Mouse (Mus musculus): ENCODE data around the gene Hs3st3a1. TPM values are rescaled to one million over a fixed set of nuclear protein-coding genes. Genes with fewer than 3 reads are reported as not detected.

Gene Hs3st3a1
- polyA plus RNA-seq, 1 experiment: 1.1 TPM

- no peak for TF ChIP-seq POLR2A (IDR thresholded peaks at IDR 0.05; ENCODE audit: low read depth, low read length)
- no peak for TF ChIP-seq CTCF (IDR thresholded peaks at IDR 0.05; ENCODE audit: borderline replicate concordance, insufficient read depth, low read length)
- no peak overlapping the region for H3K4me3 ChIP-seq (ENCODE audit: insufficient read depth, low read length)
- H3K4me1 ChIP-seq (ENCODE audit: control insufficient read depth, insufficient read depth, low read length): peaks cover 3% of the 10 kb centered on the region; the same call in 1 of the 2 replicates
- H3K27ac ChIP-seq (ENCODE audit: insufficient read depth, low read length): no peak overlapping the region
Observed at GRCm38 (mm10) chr11:64473679-64474078, 38.5 kb downstream of the Hs3st3a1 start.

- no peaks in the 10 kb centered on the region; the same call in 1 of the 2 replicates for H3K4me1 ChIP-seq (ENCODE audit: control insufficient read depth, insufficient read depth, low read length)
- H3K4me3 ChIP-seq (ENCODE audit: insufficient read depth, low read length): no peak overlapping the region
- no peak for TF ChIP-seq CTCF (IDR thresholded peaks at IDR 0.05; ENCODE audit: borderline replicate concordance, insufficient read depth, low read length)
- no peak for TF ChIP-seq POLR2A (IDR thresholded peaks at IDR 0.05; ENCODE audit: low read depth, low read length)
- no peak overlapping the region for H3K27ac ChIP-seq (ENCODE audit: insufficient read depth, low read length)
Observed at GRCm38 (mm10) chr11:64481445-64481844, 46.3 kb downstream of the Hs3st3a1 start.

DNA sequence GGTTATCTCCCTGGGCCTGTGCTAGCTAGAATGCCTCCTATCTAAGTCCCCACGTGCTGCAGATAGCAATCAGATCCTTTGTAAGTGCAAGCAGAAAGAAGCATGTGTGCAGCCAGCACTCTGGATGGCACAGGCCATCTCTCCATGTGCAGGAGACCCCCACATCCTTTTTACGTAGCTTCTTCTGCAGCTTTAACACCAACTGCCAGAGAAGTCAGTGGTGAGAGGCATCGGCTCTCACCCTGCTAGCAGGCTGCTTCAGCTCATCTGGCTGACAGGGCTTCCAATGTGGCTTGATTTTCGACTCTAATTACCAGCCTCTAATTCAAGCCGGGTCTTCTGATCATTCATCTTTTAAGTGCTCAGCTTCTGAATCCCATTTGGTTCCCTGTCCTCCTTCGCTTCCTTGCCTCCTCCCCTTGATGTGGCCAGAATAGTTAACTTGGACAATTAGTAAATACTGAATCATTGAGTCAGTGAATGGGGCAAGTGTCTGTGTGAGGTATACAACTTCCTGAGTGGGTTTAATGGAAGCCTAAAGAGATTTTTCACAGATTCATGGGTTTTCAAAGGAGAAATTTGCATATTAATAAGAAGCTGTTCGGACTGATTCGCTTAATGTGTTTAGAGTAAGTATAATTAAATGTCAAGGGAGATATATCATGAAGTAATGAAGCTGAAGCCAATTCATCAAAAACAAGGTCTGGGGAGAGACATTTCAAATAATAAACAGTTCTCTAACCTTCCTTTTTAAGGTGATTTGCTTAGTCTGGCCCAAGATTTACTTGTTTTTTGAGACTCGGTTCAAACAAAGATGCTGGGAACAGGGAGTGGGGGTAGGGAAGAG lies 54.7 kb downstream of the Hs3st3a1 start:
- TF ChIP-seq CTCF (IDR thresholded peaks at IDR 0.05; ENCODE audit: borderline replicate concordance, insufficient read depth, low read length) (no peak), POLR2A (IDR thresholded peaks at IDR 0.05; ENCODE audit: low read depth, low read length) (no peak)
- Histone ChIP-seq H3K27ac (ENCODE audit: insufficient read depth, low read length) (no peak overlapping the region), H3K4me3 (ENCODE audit: insufficient read depth, low read length) (no peak overlapping the region), H3K4me1 (ENCODE audit: control insufficient read depth, insufficient read depth, low read length) (no peaks in the 10 kb centered on the region; the same call in none of the 2 replicates)

DNA sequence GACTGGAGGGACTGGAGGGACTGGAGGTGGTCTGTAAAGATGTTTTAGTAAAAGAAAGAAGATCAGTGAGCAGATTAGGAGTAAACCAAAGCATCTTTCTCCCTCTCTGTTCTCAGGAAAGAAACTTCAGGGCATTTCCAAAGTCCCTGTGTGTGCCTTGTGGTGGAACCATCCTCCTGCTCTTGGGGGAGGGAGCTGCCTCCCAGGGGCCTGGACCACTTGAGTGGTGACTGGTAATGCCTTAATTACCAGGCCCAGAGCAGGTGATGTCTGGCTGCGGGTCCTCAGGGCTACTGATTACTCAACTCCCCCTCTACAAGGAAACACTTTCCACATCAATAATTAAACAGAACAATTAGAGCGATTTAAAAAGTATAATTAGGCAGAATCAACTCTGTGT lies 59.3 kb downstream of the Hs3st3a1 start:
- Histone ChIP-seq H3K27ac (ENCODE audit: insufficient read depth, low read length) (no peak overlapping the region), H3K4me1 (ENCODE audit: control insufficient read depth, insufficient read depth, low read length) (peaks cover 7% of the 10 kb centered on the region), H3K4me3 (ENCODE audit: insufficient read depth, low read length) (no peak overlapping the region)
- TF ChIP-seq CTCF (IDR thresholded peaks at IDR 0.05; ENCODE audit: borderline replicate concordance, insufficient read depth, low read length) (no peak), POLR2A (IDR thresholded peaks at IDR 0.05; ENCODE audit: low read depth, low read length) (no peak)

DNA sequence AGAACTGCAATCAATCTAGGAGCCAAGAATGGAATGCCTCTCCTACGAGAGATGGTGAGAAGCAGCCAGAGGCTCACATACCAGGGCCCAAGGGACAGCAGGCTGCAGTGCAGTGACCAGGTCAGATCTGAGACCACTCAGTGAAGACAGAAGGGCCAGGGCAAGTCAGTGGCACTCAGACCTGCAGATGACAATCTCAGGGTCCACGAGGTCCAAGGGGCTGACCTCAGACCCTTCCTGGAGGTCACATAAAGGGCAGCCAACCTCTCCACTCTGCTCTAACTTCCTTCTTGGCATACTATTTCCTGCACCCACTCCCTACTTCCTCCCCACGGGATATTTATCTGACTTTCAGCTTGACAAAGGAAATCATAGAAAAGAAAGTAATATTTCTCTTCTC lies 60.8 kb downstream of the Hs3st3a1 start:
- Histone ChIP-seq H3K27ac (ENCODE audit: insufficient read depth, low read length) (no peak overlapping the region), H3K4me1 (ENCODE audit: control insufficient read depth, insufficient read depth, low read length) (peaks cover 7% of the 10 kb centered on the region), H3K4me3 (ENCODE audit: insufficient read depth, low read length) (no peak overlapping the region)
- no peak for TF ChIP-seq POLR2A (IDR thresholded peaks at IDR 0.05; ENCODE audit: low read depth, low read length)
- no peak for TF ChIP-seq CTCF (IDR thresholded peaks at IDR 0.05; ENCODE audit: borderline replicate concordance, insufficient read depth, low read length)

DNA sequence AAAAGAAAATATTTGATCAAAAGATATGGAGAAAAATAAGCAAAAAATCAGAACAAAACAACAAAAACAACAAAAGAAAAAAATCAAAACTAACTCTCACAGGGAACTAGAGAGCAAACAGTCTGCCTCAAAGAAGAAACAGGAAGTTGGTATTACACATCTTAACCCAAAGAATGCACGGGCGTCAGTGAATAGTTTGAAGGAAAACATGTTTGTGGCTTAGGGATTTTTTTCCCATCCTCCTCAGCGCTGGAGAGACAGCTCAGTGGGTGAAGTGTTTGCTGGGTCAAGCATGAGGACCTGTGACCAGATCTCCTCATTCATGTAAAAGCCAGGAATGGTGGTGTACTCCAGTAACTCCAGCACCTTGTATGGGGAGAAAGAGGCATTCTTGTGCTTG lies 61.5 kb downstream of the Hs3st3a1 start:
- Histone ChIP-seq H3K4me1 (ENCODE audit: control insufficient read depth, insufficient read depth, low read length) (peaks cover 7% of the 10 kb centered on the region), H3K27ac (ENCODE audit: insufficient read depth, low read length) (peak overlapping the region; percentile 1; the same call in 1 of the 2 replicates), H3K4me3 (ENCODE audit: insufficient read depth, low read length) (no peak overlapping the region)
- no peak for TF ChIP-seq CTCF (IDR thresholded peaks at IDR 0.05; ENCODE audit: borderline replicate concordance, insufficient read depth, low read length)
- no peak for TF ChIP-seq POLR2A (IDR thresholded peaks at IDR 0.05; ENCODE audit: low read depth, low read length)

DNA sequence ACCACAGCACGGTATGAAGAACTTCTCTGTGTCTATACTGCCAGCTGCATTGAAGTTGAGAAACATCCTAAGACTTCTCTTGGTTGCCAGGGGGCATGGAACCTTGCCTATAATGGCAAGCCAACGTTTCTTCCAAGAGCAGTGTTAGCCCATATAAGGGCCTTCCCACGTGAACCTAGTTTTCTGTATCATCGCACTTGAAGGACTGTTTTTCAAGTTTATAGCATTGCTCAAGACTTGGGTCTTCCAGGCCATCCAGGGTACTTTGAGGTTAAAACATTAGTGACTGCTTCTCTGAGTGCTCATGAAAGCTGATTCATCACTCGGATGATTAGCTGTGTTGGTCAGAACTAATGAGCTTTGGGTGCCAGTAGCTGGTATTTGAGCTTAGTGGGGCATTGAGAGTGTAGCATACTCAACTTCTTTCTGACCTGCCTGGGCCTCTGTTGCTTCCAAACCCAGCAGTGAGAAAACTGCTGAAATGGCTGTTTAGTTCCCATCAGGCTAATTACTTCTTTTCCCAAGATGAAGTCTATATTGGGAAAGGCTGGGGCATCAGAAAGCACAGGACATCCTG lies 65.5 kb downstream of the Hs3st3a1 start:
- Histone ChIP-seq H3K4me1 (ENCODE audit: control insufficient read depth, insufficient read depth, low read length) (peaks cover 11% of the 10 kb centered on the region), H3K4me3 (ENCODE audit: insufficient read depth, low read length) (no peak overlapping the region), H3K27ac (ENCODE audit: insufficient read depth, low read length) (no peak overlapping the region)
- TF ChIP-seq POLR2A (IDR thresholded peaks at IDR 0.05; ENCODE audit: low read depth, low read length): no peak
- TF ChIP-seq CTCF (IDR thresholded peaks at IDR 0.05; ENCODE audit: borderline replicate concordance, insufficient read depth, low read length): no peak

- Histone ChIP-seq H3K4me3 (ENCODE audit: insufficient read depth, low read length) (no peak overlapping the region), H3K4me1 (ENCODE audit: control insufficient read depth, insufficient read depth, low read length) (peaks cover 9% of the 10 kb centered on the region), H3K27ac (ENCODE audit: insufficient read depth, low read length) (no peak overlapping the region)
- no peak for TF ChIP-seq CTCF (IDR thresholded peaks at IDR 0.05; ENCODE audit: borderline replicate concordance, insufficient read depth, low read length)
- TF ChIP-seq POLR2A (IDR thresholded peaks at IDR 0.05; ENCODE audit: low read depth, low read length): no peak
Observed at GRCm38 (mm10) chr11:64503040-64503439, 67.9 kb downstream of the Hs3st3a1 start.

DNA sequence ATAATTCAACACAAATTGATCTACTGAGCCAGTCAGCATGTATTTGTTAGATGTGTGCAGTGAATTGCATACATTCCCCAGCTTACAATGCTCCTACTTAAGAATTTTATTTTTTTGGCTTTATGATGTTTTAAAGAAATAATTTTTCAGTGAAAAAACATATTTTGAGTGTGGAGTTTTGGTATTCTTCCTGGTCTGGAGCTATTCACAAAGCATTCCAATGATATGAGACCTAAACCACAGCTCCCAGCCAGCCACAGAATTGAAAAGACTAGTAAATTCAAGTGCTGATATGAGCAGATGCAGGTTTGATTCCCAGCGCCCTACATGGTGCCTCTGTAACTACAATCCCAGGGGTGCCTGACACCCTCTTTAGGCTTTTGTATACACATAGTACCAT lies 70.8 kb downstream of the Hs3st3a1 start:
- no peak overlapping the region for H3K4me3 ChIP-seq (ENCODE audit: insufficient read depth, low read length)

DNA sequence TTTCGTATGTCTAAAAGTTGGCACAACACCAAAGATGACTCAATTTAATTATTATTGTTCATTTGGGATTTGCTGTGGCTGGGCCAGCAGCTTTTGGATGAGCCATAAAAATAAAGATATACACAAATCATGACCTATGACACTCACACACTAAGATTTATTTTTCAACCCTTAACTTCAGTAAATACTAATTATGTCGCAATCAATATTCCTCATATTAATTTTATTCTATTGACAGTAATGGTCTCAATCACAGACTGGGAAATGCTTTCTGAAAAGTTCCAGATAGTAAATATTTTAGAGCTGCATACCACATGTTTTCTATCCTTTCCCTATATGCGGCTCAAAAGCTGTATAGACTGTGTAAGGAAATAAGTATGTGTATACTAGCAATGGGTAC lies 71.9 kb downstream of the Hs3st3a1 start:
- TF ChIP-seq CTCF (IDR thresholded peaks at IDR 0.05; ENCODE audit: borderline replicate concordance, insufficient read depth, low read length) (no peak), POLR2A (IDR thresholded peaks at IDR 0.05; ENCODE audit: low read depth, low read length) (no peak)
- Histone ChIP-seq H3K4me1 (ENCODE audit: control insufficient read depth, insufficient read depth, low read length) (peaks cover 14% of the 10 kb centered on the region), H3K27ac (ENCODE audit: insufficient read depth, low read length) (no peak overlapping the region), H3K4me3 (ENCODE audit: insufficient read depth, low read length) (no peak overlapping the region)

More for the DNA sequence above, 70.8 kb downstream of the Hs3st3a1 start:
- Histone ChIP-seq H3K4me1 (ENCODE audit: control insufficient read depth, insufficient read depth, low read length) (peaks cover 11% of the 10 kb centered on the region), H3K27ac (ENCODE audit: insufficient read depth, low read length) (0 out of 2 replicates have a peak overlapping the region, but pooled peaks have one; percentile 74)
- TF ChIP-seq POLR2A (IDR thresholded peaks at IDR 0.05; ENCODE audit: low read depth, low read length) (no peak), CTCF (IDR thresholded peaks at IDR 0.05; ENCODE audit: borderline replicate concordance, insufficient read depth, low read length) (no peak)
